Mouse (Mus musculus): ENCODE measurements around the gene Kdm7a.
A peak's percentile ranks its signal among the peaks of the same experiment; 100 is the strongest.

Kdm7a gene

DNA sequence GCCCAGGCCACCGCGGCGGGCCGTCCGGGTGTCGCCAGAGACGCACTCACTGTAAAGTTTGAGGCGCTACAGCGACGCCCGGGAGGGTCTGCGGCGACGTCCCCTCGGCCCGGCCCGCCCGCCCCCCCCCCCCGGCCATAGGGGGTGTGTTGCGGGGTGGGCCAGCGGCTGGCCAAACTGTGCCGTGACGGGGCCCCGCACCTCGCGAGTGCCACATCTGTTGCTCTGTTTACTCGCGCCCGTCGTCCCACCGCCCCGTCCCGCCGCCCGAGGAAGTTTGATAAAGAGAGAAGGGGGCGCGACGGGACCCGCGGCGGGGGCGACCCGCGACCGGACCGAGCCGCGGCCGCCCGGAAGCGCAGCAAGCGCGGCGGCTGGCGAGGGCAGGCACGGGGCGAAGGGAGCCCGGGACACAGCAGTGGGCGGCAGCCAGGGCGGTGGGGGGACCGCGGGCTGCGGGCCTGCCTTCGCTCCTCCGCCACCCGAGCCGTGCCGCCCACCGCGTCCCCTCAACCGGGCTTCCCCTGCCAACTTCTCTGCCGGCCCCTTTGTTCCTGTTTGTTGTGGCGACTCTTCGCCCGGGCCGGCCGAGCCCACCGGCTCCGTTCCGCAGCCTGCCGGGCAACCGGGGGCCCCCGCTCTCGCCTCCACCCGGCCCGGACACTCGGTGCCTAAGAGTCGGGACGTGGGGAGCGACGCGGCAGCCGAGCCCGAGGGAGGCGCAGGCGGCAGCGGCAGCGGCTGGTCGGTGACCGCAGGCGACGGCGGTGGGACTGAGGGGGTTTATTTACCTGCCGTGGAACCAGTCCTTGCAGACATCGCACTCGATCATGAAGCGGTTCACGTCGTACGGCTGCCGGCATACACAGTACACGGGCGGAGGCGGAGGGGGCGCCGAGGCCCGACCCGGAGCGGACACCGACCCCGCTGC lies 674 bp downstream of the Kdm7a start:
- DNase-seq (ENCODE audit: low spot score in 2 of 2), result peak; percentile 60 to 84

DNA sequence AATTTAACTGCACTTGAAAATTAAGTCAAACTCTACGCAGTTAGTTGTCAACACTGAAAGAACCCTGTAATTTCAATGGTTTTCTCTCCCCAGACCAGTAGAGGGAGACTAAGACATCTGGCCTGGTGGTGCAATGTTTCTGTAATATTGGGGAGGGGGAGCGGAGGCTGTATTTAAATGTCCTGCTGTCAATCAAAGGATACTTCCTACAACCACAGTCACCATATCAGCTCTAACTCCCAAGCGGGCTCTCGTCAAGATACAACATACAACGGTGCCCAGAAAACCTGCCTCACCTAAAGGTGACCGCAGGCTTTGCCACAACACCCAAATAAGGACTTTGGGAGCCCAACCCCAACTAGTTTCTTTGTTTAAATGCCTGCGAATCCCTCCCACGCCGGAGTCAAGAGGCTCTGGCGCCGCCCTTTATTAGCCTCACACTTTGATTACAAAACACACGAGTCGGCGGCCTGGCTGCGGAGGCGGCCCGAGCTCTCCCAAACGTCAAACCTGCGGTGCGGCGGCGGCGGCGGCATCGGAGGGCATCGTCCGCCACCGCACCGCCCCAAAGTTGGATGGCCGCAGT lies 1.4 kb downstream of the Kdm7a start:
- peak; percentile 80 to 88 for DNase-seq (ENCODE audit: low spot score in 2 of 2)

DNA sequence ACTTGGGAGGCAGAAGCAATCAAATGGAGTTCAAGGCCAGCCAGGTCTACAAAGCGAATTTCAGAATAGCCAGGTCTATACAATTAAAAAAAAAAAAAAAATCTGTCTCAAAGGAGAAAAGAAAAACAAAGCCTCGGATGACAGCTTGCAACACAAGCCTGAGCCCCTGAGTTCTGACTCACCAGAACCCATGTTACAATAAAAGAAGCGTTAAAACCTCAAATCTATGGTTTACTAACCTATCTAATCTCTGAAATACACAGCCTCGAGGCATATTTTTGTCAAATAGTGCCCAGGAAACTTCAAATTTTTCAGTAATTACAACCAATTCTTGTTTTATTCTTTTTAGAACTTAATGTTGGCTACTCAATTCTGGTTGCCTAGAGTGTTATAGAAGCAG lies 2.1 kb downstream of the Kdm7a start:
- DNase-seq (ENCODE audit: low spot score in 2 of 2), result no peak

DNA sequence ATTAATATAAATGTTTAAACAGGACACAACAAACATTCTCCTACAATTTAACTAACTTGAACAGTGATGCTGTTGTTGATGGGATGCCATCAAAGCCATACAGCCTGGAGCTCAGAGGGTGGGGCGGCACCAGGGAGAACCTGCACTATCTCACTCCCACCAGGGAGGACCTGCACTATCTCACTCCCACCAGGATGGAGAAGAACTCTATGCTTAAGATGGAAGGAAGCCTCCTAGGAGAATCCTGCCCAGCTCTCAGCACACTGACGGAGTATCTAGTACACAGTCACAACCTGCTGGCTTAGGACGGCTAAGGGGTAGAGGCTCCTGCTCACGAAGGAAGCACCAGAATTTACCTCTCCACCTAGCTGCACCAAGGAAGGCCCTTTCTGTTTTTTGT lies 3.4 kb downstream of the Kdm7a start:
- DNase-seq (ENCODE audit: low spot score in 2 of 2), result peak; percentile 81 to 82

DNA sequence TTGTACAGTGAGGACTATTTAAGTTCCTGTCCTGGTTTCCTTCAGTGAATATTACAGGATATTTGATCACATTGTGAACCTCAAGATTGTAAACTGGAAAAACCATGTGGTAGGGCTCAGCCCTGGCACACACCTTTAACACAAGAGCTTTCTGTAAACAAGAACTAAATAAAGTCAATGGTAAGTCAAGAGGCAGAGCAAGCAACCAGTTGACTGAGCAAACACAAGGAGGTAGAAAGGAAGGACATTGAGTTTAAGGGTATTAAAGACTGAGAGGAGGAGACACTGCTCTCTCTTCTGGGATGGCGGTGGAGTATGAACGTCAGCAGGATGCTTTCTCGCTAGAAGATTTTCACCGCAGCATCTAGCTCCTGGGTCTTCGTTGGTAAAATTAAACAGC lies 13.6 kb downstream of the Kdm7a start:
- no peak for DNase-seq (ENCODE audit: low spot score in 2 of 2)

DNA sequence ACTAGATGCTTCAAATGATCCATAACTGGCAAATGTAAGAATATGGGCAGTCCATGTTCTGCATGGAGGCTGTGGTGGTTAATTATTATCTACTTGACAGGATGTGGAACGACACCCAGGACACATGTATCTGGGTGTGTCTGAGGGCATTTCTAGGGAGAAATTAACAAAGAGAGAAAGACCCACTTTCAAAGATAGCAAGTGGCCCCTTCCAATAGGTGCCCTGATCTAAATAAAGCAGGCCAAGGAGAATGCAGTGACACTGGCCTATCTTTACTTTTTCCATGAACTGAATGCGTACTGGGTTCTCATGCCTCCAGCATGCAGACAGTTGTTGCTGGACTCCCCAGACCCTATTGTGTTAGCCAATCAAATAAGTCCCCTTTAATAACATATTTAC lies 15.1 kb downstream of the Kdm7a start:
- DNase-seq (ENCODE audit: low spot score in 2 of 2), result no peak

DNA sequence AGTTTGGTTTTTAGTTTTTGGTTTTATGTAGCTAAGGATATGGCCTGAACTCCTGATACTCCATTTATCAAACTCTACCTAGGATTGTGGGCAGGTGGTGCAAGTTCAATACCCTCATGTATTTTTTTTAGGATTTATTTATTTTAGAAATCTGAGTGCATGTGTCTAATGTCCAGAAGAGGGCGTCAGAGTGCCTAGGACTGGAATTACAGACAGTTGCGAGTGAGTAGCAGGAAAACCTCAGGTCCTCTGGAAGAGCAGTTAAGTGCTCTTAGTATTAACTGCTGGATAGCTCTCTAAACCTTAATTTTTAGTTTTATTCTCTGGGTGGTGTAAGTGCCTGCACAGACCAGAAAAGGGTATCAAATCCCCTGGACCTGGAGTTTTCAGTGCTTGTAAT lies 19.4 kb downstream of the Kdm7a start:
- DNase-seq (ENCODE audit: low spot score in 2 of 2), result no peak

DNA sequence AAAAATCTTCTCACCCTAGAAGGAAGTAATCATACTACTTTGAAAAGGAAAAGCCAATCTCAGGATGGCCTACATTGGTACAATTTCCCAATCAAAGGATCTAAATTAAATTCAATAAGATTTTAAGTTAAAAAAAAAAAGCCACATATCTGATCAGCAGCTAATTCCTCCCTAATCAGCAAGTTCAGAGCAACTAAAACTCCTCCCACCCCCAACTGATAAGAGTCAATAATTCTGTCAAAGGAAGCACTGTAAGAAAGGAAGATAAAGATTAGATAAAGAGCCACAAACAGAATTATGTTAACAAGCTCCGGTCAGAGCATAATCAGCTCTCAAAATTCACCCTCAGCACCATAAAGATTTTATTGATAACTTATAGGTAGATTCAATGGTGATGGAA lies 37.5 kb downstream of the Kdm7a start:
- no peak for DNase-seq (ENCODE audit: low spot score in 2 of 2)

DNA sequence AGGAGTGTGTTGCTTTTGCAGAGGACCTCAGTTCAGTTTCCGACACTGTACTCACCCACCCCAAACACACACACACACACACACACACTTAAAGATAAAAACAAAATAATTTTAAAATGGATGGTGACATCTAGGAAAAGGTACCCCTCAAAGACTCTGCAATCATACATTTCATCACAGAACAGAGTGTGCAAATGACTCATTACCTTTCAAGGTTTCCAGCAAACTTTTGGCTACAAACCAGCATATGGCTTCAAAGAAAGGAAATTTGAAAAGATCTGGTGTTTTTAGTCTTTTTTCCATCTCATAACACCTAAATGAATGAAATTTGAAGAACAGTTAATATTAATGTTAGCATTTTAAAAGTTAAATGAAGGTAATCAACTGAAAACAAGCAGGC lies 41.7 kb downstream of the Kdm7a start:
- no peak for DNase-seq (ENCODE audit: low spot score in 2 of 2)

DNA sequence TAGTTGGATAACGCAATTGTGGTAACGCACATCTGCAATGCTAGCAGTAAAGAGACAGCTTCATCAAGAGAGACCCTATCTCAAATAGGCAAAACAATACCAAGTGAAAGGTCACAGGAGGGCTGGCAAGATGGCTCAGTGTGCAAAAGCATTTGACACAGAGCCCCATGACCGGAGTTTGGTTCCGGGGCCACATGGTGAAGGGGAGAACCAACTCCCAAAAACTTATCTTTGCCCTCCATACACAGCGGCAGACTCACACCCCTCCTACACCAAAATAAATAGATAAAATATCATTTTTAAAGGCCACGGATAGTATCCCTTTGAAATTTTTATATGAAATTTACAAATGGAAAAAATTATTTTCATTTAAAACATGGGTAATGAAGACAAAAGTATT lies 44.6 kb downstream of the Kdm7a start:
- DNase-seq (ENCODE audit: low spot score in 2 of 2), result no peak

DNA sequence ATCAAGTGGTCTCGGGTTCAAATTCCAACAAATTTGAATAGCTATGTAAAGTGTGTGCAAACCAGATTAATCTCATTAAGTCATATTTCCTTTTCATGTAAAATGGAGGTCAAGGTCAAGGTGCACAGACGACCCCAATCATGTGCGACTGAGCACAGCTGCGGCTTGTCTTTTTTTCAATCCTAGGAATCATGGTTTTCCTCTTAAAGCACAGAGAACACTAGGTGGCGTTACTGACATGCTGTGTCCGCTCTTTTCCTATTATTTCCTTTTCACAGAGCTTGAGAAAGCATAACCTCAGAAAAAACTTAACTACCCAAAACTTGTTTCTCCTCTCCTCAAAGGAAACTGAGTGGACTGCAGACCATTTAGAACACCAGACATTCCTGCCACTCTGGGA lies 60.5 kb downstream of the Kdm7a start:
- DNase-seq (ENCODE audit: low spot score in 2 of 2), result no peak

DNA sequence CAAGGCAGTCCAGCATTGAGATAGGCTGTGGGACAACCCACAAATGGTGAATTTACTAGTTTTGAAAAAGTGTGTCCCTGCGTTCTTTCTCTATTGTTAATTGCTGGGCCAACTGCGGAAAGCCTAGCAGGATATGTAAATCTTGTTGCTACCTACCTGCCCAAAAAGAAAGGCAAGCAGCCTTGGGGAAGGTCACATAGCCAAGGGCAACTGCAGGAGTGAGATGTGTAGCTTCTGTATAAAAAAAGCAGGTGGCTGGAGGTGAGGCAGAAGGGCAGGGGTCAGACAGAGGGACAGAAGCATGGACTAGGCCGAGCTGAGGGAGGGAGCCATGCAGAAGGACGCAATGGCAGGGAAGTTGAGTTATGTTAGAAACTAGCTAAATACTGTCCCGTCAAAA lies 74.0 kb downstream of the Kdm7a start:
- no peak for DNase-seq (ENCODE audit: low spot score in 2 of 2)

DNA sequence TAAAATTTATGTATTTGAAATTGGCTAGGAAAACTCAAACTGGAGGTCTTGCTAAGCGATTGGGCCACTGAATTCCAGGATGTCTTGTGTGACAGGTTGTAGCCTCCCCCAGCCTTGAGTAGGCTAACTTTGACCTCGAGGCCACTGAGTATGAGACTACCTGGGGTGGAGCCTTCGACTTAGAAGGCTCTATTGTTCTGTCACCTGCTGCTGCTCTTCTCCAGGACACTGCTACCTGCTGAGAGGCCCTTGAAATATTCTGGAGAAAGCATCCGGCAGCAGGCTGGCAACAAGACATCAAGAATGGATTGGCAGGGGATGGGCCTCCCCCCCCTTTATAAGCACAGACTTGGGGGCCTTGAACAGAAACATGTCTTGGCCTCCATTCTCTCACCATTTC lies 75.1 kb downstream of the Kdm7a start:
- no peak for DNase-seq (ENCODE audit: low spot score in 2 of 2)

DNA sequence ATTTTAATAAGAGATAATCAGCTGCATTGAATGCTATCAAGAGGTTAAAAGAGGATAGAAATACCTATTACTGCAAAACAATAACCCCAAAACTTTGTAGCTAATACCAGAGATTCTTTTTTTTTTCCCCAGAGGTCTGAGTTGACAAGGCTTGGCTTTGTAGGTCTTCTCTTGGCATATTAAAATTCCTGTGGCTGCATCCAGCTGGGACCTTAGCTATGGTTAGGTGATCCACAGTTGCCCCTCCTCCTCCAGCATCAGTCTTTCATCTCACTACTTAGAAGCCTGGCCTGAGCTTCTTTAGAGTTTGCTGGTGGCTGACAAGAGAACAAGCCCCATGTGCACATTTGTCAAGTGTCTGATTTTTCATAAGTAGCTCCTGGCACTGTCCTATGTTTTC lies 81.9 kb downstream of the Kdm7a start:
- no peak for DNase-seq (ENCODE audit: low spot score in 2 of 2)

DNA sequence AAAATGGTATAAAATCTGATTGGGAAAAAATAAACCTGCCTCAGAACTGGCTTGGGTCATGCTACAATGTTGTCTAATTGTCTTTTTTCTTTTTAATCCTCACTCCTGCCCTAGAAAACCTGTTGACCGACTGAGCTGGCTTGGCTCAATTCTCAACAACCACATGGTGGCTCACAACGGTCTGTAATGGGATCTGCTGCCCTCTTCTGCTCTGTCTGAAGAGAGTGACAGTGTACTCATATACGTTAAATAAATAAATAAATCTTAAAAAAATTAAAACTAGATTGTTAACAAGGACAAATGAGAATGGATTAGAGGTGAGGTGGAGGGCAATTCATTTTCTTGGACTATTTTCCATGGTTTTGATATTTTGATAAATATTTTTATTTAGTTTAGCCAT lies 85.9 kb downstream of the Kdm7a start:
- DNase-seq (ENCODE audit: low spot score in 2 of 2), result no peak

DNA sequence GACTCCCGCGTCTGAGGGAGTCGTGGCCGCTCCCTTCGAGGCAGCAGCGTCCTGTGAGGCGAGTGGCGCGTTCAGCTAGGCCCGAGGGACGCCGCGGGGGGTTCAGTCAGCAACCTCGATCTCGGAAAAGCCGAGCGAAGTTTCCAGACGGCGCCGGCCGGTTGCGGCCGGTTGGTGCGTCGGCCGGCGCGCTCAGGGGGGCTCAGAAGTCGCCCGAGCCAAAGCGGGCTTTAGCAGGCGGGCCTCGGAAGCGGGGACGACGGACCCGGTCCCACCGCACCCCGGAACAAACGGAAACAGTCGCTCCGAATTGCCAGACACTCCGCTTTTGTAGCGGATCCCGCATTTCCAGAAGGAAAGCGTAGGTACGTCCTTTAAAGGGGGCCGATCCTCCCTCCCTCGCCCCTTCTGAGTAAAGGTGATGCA lies 88.1 kb downstream of the Kdm7a start:
- peak in 1 of 2 experiments; percentile 14 for DNase-seq (ENCODE audit: low spot score in 2 of 2)

DNA sequence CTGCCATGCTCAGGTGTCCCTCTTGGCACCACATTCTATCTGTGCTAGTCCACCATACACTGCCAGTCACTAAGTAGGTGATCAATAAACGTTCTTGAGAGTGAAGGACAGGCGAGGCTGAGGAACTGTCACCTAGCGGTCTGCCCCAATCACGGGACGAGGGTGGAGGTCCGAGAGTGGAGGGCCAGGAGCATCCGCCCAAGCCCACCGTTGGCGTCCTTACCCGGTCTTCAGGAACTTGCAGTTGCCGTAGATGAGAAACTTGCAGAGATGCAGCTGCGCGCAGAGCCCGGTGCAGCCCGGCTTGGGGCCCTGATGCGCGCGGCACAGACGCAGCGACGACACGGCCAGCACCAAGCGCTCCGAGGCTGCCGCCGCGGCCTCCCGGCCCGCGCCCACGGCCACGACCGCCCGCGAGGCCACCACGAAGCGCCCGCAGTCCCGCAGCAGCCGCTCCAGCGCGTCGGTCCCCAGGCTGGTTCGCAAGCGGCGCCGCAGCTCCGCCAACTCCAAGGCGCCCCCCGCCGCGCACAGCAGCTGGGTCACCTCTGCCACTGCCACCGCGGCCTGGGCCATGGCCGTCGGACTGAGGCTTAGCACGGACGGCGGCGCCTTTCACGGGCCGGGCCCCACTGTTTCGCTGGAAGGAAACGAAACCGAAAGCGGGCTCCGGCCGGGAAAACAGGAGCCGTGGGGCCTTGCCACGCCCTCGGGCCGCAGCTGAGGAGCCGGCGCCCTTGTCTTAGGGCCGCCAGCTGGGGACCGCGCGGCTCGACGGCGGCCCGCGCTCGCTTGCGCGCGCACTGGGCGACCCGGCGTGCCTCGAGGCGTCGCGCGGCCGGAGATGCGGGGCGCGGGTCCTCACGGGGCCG lies 88.8 kb downstream of the Kdm7a start, which contains the start of gene Parp12:
TSS of gene Parp12 (minus strand) at position 766 of the 872 bp plus-strand sequence.
- peak; percentile 67 to 84 for DNase-seq (ENCODE audit: low spot score in 2 of 2)

DNA sequence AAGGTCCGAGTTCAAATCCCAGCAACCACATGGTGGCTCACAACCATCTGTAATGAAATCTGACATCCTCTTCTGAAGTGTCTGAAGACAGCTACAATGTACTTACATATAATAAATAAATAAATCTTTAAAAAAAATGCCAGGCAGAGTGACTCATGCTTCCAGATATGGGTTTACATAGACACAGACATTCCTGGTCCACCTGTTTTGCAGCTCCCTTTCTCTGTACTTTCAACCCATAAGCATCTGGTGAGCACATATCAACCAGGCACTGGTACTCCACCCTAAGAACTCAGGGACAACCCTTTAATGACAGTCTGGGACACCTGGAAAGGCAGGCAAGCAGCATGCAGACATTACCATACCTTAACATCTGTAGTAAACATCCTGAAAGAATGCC lies 91.2 kb downstream of the Kdm7a start:
- no peak for DNase-seq (ENCODE audit: low spot score in 2 of 2)

DNA sequence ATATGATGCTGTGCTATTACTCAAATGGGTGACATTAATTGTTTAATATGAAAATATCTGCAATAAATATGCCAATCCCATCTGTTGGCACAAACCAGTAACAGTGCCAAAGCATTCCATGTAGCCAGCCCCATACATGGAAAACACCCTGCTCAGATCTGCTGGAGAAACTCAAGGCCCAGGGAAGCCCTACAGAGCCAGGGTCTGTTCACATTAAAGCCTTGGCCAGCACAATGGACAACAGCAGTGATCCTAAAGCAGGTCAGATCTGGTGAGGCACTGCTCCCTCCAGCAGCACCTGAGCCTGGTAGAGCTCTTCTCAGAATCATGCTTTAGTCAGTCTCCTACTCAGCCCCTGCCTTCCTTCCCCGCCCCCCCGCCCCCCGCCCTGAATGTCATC lies 93.4 kb downstream of the Kdm7a start:
- DNase-seq (ENCODE audit: low spot score in 2 of 2), result no peak

DNA sequence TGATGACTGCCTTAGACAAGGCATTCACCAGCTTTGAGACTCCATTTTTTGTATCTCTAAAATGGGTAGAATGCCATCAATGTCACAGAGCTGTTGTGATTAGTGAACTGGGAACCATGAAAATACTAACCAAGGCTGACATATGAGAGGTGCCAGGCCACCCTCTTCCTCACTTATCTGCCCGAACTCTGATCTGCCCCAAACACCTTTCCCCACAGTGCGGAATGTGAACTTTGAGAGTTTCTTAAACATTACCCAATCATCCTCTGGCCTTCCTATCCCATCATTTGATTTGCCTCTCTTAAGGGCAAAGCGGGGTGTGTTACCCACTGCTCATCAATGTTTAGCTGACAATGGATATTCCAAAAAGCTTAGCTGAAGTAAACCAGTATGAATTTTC lies 93.9 kb downstream of the Kdm7a start:
- no peak for DNase-seq (ENCODE audit: low spot score in 2 of 2)

DNA sequence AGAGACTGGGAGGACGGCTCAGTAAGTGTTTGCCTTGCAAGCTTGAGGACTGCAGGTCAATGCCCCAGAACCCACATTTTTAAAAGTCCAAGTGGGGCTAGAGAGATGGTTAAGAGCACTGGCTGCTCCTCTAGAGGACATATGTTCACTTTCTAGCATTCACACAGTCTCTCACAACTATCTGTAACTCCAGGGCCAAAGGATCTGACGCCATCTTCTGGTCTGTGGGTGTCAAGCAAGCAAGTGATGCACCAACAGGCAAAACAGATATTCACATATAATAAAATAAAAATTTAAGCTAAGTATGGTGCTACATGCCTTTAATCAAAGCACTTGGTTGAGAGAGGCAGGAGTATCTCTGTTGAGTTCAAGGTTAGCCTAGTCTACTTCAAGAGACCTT lies 99.8 kb downstream of the Kdm7a start:
- no peak for DNase-seq (ENCODE audit: low spot score in 2 of 2)

DNA sequence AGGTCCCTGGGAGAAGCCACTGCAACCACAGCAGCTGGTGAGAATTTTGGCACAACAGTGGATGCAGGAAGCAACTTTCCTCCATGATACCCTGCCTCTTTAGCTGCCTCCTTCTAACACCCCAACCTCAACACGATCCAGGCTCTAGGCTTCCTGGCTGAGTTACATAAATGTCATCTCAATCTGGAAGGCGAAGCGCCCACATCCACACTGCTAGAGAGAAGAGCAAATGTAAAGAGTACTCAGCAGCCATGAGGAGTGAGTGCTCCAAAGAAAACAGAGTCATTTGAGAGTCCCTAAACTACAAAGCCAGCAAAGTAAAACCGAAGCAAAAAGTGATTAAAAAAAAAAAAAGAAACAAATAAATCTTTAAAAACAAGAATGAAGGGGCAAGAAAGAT lies 102.0 kb downstream of the Kdm7a start:
- no peak for DNase-seq (ENCODE audit: low spot score in 2 of 2)

Measured in spleen, postnatal 4 days (tissue).